Mouse (Mus musculus) lung, postnatal 14 days (tissue): ENCODE data around the gene Nde1.

ENCODE experiments used
- DNase-seq: peaks from one replicate; pipeline ENCODE4 v3.0.0; 2021

Gene Nde1

DNA sequence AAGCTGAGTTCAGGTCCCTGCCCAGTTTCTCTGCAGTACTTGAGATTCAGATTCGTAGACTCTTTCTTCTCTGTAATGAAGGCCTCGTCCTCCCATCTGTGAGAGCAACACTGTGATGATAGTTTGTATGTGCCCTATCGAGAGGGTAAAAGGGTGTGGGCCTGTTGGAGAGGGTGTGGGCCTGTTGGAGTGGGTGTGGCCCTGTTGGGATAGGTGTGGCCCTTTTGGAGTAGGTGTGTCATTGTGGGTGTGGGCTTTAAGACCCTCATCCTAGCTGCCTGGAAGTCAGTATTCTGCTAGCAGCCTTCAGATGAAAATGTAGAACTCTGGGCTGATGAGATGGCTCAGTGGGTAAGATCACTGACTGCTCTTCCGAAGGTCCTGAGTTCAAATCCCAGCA is 3.4 kb downstream of the Nde1 start:
- DNase-seq: no peak

DNA sequence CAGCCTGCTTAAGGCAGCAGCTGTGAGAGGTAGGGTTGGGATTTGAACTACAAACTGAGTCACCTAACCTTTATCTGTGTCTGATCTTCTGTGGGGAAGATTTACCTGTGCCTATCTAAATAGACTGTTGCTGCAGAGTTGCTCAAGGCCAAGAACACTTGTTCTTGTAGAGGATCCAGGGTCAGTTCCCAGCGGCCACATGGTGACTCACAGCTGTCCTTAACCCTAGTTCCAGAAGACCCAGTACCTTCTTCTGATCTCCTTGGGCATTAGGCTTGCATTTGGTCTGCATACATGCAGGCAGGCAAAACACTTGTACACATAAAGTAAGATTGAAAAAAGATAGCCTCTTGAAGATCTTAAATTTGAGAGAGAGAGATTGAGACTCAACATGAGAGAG is 6.6 kb downstream of the Nde1 start:
- DNase-seq: no peak

DNA sequence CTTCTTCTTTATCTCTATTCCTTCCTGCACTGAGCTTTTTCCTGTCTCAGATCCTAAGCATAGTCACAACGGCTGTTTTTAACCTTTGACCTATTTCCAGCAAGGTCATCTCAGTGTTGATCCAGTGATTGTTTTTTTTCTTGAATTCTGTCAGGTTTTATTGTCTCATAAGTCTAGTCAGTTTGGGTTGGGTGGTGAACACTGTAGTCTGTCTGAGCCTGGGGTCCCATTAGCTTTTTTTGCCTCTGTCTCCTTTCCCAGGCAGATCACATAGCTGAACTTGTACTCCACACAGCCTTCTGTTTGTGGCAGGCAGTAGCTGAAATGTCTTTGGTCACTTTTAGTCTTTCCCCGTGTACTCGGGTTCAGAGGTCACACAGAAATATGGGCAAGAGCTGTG is 15.0 kb downstream of the Nde1 start:
- no peak for DNase-seq

DNA sequence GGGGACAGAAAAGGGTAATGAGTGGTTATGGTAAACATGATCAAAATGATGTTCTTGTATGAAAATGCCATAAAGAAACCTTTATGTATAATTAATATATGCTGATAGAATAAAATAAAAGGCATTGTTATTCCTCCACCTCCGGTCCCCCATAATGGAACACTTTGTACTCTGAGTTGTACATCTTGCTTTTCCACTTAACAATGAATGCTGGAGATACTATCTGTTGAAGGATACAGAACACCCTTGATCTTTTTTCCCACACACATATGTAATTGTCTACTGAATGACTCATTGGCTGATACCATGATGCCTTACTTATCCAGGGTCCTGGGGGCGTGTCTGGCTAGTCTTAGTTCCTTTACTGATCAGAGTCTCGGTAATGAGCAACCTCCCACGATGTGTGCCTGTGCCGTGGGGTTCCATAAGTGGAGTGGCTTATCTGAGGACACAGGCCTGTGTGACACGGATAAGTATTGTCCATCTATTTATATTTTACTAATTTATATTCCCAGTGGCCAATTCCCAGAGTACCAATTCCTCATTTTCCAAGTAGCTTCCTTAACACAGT is 17.2 kb downstream of the Nde1 start:
- DNase-seq: peak; percentile 13

DNA sequence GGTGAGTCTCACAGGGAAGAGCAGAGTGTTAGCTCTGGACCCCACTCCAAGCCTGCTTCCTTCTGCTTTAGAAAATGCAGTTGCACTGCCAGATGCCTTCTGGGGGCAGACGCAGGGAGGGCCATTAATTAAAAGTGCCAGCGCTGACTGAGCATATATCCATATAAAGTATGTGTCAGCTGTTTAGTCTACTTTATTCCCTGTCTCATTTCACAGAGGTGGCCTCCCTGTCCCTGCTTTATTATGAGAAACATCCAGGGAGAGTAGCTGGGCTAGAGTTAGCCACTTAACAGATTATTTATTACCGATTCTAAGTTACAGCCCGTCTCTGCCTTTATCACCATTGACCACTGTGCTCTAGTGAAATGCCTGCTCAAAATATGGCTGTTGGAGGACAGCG is 19.3 kb downstream of the Nde1 start:
- no peak for DNase-seq

DNA sequence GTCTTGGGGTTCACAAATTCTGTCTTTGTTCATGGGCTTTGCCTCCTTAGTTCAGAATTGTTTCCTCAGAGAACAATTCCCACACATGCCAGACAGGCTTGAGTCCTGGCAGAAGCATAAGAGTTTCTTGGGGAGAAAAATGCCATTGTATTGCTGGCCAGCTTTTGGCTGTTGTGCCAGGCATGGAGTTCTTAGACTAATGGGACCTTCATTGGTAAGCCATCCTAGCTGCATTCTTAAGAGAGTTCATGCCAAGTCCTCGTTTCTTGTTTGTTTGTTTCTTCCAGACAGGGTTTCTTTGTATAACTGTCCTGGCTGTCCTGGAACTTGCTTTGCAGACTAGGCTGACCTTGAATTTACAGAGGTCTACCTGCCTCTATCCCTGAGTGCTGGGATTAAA is 20.8 kb downstream of the Nde1 start:
- DNase-seq: no peak

DNA sequence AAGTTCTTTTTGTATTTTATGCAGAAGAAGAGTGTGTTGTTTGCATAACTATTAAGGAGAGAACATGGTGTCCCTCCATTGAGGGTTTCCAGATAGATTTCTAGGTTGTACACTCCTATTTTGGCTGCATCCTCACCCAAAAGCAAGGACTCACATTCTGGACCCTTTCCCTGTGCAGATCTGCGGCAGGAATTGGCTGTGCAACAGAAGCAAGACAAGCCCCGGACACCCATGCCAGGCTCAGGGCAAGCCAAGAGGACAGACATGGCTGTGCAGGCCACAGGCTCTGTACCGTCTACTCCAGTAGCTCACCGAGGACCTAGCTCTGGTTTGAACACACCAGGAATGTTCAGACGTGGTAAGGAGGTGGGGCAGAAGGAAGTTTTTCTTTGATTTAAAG is 22.4 kb downstream of the Nde1 start:
- no peak for DNase-seq

DNA sequence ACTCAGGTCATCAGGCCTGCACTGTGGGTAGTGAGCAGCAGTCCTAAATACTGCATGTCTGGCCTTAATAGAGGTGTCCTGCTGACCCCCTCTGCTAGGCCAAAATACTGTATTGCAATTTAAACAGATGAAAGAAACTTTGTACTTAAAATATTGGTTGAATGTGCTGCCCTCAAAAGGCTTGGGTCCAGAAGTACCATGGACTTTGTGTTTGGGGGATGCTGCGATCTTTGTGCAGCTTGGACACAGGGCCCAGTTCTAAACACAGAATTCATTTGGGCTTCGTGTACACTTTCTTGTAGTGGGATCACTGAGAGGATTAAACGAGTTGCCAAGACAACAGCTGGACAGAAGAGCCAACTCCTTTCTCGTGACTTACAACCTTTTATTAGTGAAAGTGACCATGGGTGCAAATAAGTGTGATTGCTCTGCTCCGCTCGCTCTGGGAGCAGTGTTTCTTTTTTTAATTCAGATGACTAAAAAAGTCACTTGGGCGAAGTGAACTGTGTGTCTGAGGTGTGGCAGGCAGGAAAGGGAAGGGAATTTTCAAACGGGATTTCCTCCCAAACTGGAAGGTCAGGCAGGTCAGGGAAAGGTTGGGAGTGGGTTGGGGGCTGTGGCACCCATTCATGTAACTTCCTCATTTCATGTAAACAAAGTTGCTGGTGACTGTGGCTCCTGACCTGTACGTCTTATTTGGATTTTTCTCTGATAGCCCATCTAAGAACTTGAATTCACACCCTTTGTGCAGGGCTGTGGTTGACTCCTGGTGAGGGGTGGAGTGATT is 31.3 kb downstream of the Nde1 start:
- DNase-seq: peak; percentile 33

DNA sequence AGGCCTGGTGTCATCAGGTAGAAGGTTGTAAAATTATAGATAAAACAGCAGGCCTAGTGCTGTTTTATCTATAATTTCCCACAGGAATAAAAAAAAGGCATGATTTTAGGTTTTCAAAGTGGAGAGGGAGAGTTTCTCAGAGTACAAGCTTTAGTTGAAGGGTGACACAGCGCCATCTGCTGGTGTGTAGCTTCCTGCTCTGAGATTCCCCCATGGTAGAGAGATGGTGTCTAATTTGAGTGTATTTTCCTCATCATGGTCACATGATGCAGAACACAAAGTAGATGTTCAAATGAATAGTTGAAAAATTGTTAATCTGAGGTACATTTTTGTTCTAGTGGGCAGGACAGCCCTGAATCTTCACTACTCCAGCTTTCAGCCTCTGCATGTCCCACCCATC is 32.4 kb downstream of the Nde1 start:
- DNase-seq: peak; percentile 78

DNA sequence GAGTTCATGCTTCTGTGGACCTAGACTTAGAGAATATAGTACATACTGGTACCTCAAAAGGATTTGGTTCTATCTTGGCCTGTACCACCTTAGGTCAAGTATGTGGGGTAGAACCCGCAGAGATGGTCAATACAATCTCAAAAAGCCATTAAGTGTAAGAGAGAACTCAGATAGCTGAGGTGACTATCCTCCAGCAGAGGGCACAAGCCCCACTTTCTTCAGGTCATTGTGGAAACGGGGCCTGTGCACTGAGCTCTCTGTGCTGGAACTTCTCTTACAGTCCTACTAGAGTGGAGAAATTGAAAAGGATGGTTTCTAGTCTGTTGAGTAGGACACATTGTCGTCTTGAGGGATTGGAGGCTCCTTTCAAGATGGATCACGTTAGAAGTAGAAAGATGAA is 35.7 kb downstream of the Nde1 start:
- no peak for DNase-seq

DNA sequence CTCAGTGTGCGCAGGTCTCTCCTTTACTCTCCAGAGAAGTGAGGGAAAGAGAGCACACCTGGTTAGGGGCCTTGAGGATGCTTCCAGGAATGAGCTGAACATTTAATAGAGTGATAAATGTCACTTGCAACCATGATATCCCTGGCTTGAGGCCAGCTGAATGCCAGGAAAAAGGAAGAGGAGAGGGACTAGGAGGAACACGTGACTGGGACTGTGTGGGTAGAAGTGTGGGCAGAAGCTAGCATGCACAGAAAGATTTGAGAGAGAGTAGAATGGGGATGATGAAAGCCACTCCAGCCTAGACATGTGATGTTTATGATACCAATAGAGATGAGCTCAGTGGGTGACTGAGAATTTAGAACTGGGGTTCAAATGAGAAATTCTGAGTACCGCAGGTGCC is 52.1 kb downstream of the Nde1 start:
- no peak for DNase-seq

DNA sequence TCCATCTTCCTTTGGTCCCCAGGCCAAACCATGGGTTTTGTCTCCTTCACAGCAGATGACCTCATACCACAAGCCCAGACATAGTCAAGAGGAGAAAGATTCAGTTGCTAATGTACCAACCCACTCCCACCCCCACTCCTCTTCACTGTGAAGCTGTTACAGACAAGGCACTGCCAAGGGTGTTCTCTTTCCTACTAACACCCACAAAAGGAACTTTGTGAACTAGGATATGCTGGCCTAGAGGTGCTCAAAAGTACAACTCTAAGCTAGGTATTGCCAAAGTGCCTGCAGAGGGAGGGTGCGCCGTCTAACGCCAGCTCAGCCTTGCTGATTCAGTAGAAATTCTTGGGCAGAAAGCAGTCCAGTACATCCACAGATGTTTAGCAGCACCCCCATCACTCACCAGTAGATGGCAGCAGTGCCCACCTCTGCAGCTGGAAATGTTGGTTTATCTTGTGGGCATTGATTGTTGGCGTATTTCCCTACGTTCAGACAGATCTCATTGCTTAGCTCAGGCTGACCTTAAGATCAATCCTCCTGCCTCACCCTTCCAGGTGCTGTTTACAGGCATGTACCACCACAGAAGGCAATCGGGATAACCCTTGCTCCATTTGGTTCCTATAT is 74.1 kb downstream of the Nde1 start:
- DNase-seq: peak; percentile 82

DNA sequence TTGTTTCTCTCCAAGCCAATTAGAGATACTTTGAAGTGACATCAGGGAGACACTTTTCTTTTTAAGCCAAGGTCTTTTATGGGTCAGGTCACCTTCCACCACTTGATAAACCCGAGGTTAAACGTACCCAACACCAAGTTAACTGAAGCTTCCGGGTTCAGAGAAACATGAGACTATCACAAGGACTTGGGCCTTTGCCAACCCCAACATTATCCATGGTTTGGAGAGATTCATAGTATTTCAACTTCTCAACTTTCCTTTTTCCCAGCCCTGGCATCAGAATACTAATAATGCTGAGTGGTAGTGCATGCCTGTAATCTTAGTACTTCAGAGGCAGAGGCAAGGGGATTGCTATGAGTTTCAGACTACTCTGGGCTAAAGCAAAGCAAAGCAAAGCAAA is 79.0 kb downstream of the Nde1 start:
- no peak for DNase-seq
